Mouse (Mus musculus) ES-E14 (cell line): ENCODE data around the gene Bcr.

ENCODE experiments used
- CHD2 ChIP-seq: IDR thresholded peaks from 2 replicates; pipeline ENCODE4 v1.6.1; 2014; ENCODE audit warnings: mild to moderate bottlenecking, low read depth, low read length, inconsistent platforms
- ZNF384 ChIP-seq: IDR thresholded peaks from 2 replicates; pipeline ENCODE4 v1.6.1; 2012; ENCODE audit warnings: low read depth, low read length, inconsistent platforms

DNA sequence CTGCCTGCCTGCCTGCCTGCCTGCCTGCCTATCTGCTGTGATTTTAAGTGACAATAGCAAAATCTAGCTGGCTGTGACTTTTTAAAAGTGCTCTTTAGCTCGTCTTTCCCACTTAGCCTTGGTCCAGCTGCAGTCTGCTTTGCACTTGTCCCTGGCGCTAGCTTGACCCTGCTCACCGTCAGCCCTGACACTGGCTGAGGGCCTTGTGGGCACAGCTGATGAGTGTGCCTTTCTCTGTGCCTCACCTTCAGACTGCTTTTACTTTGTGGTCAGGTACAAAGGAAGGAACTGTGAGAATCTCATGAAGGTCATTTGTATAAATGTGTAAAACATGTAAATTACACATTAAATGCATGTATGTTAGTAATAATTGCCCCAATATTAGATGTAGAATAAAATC is 163.8 kb downstream of the Bcr start:
- TF ChIP-seq ZNF384 (no peak), CHD2 (no peak)
